Mouse (Mus musculus) stomach, postnatal 0 days (tissue): ENCODE measurements around the gene AI837181.

Experiments used
- CTCF ChIP-seq: IDR thresholded peaks from 2 replicates; pipeline ENCODE4 v1.5.1; 2016; ENCODE audit warnings: antibody characterized with exemption, low read depth, mild to moderate bottlenecking, moderate library complexity
- EP300 ChIP-seq: optimal IDR thresholded peaks from 2 replicates; pipeline ENCODE3; 2016; ENCODE audit warnings: antibody characterized with exemption

DNA sequence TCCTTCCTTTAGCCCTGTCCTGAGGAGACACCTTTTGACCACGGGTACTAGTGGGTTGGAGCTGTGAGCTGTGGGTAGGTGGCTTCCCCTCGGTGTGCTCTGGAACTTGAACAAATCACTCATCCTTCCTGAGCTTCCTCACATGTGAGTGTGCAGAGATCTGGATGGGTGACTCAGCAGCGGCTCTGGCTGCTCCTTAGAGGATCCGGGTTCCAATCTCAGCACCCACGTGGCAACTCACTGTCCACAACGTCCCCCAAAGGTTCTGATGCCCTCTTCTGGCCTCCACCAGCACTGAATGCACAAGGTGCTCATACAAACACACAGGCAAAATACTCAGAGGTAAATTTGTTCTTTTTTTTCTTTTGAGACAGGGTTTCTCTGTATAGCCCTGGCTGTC lies 26.8 kb downstream of the AI837181 start:
- no peak for TF ChIP-seq CTCF
- TF ChIP-seq EP300 = no peak
